Mouse (Mus musculus): ENCODE data around the gene Rere.

The Rere gene

DNA sequence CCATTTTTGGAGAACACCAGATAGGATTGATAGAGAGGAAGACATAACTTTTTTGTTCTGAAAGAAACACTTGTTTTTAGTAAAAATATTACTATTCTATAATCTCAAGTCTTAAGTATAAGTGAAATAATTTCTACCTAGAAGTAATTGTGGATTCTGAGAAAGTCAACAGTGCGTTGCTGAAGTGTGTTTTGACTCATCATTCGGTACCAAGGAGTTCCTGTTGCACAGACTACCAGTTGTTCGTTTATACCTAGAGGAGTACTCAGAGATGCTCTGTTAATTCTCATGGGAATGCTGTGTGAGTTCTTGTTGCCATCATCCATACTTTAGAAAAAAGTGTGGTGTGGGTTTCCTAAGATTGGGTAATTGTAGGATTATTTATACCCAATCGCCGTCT is 154.1 kb downstream of the Rere start:
- no peak for DNase-seq

DNA sequence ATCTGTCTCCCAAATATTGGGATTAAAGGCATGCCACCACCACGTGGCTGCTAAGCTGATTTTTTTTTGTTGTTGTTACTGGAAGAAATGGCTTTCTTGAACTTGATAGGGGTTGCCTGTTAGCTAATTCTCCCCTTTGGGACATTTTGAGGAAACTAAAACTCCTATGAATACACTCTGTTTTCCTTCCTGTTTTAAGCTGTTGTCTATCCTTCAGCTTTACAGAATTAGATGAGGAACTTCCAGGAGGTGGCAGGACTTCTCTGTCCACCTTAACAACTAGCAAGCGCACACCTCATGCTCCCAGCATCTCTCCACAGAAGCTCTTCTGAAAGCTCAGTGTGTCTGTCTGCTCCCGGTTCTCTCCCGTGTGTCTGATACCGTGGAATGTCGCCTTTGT is 157.2 kb downstream of the Rere start:
- no peak for DNase-seq

DNA sequence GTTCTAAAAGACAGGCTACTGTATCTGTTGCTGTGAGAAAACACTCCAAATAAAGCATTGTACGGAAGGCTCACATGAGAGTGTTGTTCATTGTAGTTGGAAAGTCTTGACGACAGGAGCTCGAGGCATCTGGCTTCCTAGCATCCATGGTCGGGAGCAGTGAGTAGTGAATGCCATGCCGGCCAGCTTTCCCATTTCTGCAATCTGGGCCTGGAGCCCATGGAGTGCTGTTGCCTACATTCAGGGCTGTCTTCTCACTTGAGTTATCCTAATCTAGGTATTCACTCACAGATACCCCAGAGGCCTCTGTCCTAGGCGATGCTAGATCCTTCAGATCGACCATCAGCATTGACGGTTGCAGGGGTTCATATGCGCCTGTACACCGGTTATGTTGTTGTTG is 160.5 kb downstream of the Rere start:
- no peak for DNase-seq

DNA sequence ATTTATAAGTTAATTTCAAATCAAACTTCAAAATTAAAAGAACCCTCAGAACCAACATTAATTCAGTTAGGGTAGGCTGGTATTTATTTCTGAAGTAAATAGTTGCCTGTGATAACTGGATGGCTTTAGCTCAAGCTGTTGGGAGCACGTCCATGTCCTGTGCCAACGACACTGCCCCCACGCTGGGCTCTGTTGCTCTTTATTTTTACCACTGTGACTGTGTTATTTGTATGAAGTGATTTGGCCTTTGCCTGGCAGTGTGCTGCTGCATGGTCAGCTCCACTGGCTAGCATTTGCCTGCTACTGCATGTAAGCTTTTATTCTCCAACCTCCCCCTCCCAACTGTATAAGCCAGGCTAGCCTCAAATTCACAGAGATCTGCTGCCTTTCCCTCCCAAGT is 162.6 kb downstream of the Rere start:
- DNase-seq = no peak

DNA sequence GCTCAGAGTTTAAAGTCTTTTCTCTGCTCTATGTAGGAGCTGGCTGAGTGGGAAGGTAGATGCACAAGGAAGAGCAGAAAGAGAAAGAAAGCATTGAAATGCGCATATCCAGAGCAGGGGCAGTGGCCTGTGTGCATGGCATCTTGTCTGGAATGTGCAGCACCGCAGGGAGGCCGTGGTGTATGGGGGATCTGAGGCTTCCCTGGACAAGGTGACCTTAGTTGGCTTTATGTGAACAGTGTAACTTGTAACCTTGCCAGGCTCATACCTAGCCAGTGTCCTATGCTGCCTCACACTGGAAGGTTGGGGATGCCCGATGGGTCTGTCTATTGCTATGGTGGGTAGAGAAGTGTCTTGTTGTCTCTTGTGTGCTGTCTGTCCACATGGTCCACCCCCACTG is 165.2 kb downstream of the Rere start:
- DNase-seq = peak; percentile 48 to 59

DNA sequence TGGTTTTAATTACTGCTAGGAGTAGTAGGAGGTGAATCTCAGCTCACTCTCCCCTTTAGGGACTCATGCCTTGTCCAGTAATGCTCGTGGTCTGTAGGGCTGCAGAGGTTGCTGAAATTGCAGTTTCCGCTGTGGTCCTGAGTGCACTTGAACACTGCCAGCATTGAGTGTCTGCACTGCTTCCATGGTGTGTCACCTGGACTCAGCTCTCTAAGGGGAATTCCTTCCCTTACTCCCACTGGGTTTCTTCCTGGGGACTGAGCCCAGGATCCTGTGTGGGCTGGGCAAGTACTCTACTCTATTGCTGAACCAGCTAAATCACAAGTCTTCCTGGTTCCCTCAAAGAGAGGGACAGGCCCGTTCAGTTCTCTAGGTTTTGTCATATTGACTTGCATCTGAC is 166.1 kb downstream of the Rere start:
- no peak for DNase-seq

DNA sequence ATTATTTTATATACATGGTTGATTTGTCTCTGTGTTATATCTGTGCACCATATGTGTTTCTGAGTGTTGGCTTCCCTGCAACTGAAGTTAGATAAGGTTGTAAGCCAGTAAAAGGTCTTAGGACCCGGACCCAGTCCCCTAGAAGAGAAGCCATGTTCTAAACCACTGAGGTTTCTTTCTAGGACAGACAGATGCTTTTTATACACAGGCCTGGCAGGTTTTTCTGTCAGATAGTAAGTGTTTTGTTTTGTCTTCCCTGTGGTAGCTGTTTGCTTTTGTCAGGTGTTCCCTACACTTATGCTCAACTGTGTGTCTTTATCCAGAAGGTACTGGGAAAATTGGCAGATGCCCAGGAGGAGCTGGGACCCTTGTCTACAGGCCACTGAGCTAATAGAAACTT is 167.0 kb downstream of the Rere start:
- DNase-seq = no peak

DNA sequence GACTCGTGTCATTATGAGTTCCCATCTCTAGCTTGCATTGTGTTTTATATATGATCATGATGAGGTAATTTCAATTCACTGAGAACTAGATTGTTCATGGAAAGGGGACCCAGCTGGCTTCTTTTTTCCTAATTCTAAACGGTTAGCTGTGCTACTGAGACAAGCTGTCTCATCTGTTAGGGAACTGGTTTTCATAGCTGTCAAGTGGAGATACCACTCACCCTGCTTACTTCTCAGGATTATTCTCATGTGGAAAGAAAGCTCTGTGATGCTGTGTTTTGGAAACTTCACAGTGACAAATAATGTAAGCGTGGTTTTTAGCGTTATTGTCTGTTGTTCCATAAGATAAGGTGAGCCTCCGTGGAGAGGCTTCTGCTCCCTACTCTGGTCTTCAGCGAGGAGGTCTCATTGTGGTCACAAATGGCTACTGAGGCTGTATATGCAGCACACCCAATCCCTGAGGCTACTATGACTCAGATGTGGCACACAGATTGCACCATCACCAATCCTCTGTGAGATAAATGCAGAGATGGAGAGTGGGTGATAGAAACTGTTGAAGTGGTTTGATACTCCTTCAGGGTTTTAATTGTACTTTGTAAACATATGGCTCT is 168.7 kb downstream of the Rere start:
- no peak for DNase-seq

DNA sequence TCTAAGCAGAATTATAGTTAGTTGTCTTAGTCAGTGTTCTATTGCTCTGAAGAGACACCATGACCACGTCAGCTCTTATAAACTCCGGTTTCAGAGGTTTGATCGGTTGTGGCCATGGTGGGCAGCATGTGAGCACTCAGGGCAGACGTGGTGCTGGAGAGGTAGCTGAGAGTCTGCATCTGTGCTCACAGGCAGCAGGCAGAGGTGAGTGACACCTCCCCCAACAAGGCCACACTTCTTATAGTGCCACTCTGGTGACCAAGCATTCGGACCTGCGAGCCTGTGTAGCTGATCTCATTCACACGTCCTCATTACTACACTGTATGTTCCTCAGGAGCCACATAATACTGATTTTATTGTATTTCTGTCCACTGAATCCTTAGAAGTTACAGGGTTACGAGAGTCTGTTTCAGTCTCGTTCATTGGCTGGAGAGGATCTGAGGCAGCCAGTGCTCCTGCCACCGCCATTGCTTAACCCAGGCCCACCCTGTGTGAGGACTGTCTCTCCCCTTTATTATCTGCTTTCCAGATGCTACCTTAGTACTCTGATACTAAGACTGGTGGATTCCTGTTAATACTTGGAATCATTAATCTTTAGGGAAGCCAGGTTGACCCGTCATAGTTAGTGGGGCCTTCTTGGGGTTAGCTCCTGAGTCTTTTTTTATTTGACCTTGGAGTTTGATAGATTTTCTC is 170.9 kb downstream of the Rere start:
- DNase-seq = peak in 1 of 2 experiments; percentile 14

DNA sequence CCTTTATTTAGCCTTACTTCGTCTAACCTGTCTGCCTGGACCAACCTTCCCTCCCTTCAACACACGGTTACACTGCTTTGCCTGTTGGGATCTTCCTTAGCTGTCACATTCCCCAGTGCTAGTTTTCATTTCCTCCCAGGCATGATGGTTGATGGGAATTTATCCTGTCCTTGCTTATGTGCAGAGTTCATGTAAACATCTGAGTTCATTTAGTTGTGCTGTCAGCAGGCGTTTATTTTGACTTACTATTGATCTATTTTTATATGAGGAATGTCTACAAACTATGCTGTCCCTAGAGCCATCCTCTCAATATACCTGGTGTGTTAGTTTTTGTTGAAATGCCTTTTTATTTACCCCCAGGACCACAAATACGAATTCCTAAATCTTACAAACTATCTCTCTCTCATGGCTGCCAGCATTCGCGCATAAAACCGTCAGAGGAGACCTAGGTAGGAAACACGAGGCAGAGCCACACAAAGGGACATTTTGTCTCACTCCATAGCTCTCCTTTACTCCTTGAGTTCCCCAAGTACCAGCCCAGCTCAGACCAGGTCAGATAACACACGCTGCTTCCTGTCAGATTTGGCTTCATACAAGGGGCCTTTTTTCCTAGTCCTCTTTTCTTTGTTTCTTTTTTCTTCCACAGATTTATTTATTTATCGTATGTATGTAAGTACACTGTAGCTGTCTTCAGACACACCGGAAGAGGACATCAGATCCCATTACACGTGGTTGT is 173.3 kb downstream of the Rere start:
- no peak for DNase-seq

DNA sequence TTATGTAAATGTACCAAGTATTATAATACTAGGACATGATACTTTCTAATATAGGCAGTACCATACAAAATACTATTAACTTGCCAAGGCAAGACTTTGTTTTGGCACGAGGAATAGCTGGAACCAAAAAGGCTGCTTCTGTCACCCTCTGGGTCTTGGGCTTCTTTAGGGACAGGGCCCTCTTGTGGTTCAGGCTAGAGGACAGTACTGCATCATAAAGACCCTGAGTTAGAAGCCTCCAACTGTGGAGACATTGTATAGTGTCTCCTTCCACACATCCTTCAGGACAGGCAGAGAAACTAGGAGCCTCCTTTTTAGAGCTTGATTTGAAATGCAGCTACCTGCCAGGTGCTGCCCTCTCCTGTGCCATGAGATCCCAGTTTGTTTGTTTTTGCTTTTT is 174.3 kb downstream of the Rere start:
- no peak for DNase-seq

DNA sequence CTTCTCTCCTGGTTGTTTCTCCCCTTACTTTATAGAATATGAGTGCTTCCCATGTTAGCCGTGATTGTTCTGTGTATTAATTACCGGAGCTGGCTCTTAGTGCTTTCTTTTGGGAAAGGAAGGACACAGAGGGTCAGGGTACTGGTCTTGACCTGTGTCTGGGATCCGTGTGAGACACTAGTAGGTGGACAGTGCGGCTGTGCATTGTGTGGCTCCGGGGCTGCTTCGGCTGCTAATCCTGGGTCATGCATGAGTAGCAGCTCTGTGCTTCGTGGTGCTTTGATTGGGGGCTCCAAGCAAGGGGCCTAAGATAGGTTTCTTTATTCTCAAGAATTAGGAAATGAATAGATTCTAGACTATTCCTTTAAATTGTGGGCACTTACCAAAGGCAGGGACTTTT is 175.0 kb downstream of the Rere start:
- no peak for DNase-seq

DNA sequence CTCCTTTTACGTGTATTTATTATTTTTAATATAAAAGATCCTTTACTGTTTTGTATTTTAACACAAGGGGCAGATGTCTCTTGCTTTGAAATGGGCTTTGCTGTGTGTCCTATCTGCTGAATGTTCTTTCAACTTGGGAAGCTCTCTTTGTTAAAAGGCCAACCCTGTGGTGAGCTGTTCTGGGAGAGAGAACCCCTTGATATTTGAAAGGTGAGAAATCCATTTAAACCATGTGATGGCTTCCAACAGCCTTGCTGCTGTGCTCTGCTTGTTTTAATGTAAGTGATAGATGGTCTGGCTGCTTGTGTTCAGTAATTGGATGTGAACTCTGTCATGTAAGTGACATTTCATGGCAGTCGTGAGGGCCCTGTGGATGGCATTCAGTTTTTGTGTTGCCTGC is 175.4 kb downstream of the Rere start:
- DNase-seq = no peak

DNA sequence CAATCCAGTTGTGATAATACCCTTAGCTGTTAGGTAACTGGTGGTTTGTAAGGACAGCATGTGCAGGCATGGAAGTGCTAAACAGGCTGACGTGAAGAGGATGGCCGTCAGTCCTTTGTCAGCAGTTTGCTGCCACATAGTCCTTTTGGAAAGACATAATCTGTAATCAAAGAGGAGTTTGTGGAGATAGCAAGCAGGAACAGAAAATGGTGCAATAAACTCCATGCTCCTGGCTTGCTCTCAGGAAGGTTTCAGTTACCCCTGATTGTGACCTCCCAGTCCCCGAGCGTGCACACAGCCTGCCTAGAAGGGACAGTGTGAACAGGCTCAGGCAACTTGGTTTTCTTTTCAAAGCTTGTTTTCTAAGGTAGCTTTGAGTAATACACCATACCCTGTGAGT is 175.9 kb downstream of the Rere start:
- DNase-seq = no peak

DNA sequence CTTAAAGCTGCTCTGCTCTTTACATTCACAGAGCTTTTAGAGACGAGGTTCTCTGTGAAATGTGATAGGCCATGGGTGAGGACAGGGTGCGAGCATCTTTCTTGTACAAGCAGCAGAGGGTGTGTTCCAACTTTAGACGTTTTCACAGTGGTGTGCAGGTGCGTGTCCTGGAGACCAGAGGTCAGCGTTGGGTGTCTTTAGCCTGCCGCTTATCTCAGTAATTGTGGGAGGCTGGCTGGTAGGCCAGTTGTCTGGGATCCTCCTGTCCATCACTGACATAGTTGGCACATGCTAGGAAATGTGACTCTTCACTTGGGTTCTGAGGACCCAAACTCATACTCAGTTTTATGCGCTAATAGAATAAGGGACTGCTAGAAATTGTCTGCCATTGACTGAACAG is 176.3 kb downstream of the Rere start:
- no peak for DNase-seq

DNA sequence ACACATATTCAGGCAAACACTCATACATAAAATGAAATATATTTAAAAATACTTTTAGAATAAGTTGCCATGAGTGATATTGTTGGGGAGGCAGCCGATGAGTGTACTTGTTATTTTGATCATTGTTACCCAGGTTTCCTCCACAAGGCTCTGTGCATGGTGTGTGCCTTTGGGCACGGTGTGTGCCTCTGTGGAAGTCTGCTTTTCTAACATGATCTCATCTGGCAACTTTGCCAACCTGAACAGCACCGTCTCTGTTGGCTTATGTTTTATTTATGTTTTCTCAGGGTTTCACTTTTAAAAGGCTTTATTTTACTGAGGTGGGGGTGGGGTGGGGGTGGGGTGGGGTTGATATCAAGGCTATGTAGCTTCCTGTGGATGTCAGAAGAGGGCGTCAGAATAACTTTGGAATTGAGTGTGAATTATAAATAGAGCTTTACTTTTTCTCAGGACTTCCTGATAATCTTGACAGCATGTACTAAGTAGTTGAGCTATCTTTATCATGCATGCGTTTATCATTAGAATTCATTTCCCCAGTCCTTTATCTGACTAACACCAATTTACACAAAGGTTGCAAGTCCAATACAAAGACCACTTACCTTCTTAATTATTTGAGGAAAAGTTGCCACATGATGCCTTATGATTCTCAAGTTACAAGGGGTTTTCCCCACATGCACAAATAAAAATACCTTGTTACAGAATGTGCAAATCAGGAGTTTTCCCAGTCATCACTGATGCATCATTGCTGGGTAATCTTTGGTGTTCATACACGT is 177.8 kb downstream of the Rere start:
- DNase-seq = no peak

DNA sequence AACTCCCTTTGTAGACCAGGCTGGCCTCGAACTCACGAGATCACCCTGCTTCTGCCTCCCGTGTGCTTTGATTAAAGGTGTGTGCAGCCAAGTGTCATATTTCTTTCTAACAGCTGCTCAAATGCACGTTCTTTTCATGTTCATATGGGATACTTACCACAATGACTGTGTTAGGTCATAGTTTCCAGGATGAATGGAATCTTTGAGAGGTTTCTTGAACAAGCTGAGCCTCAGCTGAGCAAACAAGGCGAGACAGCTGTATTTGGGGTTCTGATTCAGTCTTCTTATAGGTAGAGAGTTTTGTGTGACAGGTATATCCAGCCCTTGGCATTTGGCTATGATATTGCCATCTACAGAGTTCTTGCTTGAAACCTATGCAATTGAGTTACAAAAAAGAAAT is 179.0 kb downstream of the Rere start:
- DNase-seq = no peak

DNA sequence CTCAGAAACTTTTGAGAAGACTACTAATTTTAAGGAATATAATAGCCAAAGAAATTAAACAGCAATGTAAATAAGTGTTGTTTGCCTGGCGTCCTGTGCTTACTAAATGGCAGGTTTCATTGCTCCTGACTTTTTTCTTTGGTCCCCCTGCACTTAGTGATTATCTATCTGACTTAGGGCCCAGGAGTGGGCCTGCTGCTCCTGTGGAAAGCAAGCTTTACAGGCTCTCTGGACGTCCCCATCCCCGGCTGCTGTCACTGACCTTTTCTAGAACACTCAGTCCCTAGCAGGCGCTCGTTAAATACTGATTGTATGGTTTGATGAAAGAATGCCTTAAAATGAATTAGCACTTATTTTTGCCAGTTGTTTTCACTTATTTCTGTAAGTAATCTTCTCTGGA is 179.6 kb downstream of the Rere start:
- no peak for DNase-seq

DNA sequence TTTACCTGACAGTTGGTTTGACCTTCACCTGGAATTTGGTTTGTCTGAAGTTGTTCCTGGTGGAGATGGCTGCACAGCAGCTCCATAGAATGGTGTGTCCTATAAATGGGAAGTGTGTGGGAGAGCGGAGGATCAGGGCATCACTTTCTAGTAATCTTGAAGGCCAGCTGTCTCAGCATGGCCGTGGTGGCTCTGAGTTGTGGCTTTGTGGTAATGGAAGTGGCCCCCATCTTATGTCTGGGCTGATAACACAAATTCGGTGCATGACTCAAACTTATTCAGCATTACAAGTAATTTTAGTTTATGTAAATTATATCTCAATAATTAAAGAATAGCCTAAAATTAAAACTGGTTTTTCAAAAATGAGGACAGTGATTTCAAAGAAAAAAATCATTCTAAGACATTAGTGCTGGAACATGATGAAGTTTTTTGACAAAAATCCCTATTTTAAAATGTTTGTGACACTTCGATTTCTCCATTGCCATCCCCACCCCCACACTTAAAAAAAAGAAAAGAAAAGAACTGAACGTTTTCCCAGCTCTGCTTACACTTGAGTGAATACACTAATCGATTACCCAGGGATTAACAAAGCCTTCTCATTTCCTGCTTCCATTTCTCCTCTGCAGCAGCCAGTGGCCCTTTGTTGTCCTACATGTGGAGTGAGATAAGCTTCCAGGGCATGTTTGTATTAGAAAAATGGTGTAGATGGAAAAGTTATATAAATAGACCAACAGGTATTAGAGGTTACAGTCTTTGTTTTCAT is 180.2 kb downstream of the Rere start:
- DNase-seq = no peak

DNA sequence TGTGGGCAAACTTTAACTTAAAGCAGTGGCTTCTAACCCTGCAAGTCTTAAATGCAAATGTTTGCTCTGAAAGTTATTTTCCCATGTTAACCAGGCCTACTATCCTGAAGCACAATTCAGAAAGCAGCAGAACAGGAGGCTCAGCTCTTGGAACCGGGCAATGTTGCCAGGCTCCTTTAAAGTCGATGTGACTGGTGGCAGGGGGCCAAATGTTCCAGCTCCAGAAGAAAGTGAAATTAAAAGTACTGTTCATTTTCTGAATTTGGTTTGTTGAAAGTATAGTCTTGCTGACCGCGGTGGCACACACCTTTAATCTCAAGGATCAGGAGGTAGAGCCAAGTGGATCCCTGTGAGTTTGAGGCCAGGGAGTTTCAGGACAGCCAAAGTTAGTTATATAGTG is 180.9 kb downstream of the Rere start:
- DNase-seq = peak; percentile 85 to 93

DNA sequence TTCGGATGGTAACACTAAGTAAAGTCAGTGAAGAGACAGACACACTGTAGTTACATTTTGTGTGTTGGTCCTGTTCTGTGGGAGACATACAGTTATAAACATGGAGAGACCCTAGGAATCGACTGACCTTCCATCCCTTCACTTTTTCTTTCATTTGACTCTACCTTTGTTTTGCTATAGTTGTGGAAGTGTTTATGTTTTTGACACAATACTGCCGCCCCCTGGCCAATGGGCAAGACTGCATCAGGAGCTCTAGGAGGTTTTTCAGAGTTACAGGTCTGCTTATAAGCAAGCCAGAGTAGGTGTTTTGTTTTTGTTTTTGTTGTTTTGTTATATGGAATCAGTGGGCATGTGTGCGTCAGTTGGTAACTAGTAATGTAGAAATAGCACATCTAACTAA is 184.3 kb downstream of the Rere start:
- peak; percentile 63 to 85 for DNase-seq

DNA sequence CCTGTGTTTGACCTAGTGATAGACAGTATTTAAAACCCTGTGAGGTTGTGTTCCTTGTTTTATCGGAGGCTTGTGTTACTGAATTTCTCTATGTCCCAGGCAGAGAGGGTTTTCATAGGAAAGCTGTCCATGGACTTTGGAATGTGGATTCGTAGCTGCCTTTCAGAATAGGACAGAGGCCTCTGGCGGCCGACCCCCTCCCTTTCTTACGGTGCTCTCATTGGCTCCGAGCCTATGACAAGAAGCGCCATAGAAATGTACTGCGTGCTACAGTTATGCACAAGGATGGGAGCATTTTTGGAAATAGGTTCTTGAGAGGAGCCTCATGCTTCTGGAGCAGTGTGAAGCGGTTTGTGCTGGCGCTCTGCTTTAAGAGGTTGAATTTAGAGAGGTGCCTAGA is 187.8 kb downstream of the Rere start:
- no peak for DNase-seq
